Mouse (Mus musculus) testis, adult 2 months (tissue): ENCODE results near the gene Tnpo1. TPM values are rescaled to one million over a fixed set of nuclear protein-coding genes. Genes with fewer than 3 reads are reported as not detected.

Source experiments
- H3K27ac ChIP-seq: fragments of 200-500 bp; 2 replicates; pipeline ENCODE4 v1.5.1; 2012; ENCODE audit warnings: low read depth, low read length; ENCODE audit not compliant: control insufficient read depth, insufficient read depth
- H3K27me3 ChIP-seq: fragments of 200-500 bp; 2 replicates; pipeline ENCODE4 v1.6.1; 2012; ENCODE audit warnings: mild to moderate bottlenecking, low read length, moderate library complexity; ENCODE audit not compliant: control insufficient read depth, insufficient read depth
- H3K36me3 ChIP-seq: fragments of 200-500 bp; 2 replicates; pipeline ENCODE4 v1.6.1; 2012; ENCODE audit warnings: mild to moderate bottlenecking, low read length; ENCODE audit not compliant: control insufficient read depth, insufficient read depth
- H3K4me1 ChIP-seq: fragments of 200-500 bp; 2 replicates; pipeline ENCODE4 v1.6.1; 2012; ENCODE audit warnings: low read length; ENCODE audit not compliant: control insufficient read depth, insufficient read depth
- H3K4me3 ChIP-seq: fragments of 200-500 bp; 2 replicates; pipeline ENCODE4 v1.5.1; 2012; ENCODE audit warnings: low read depth, mild to moderate bottlenecking, low read length, moderate library complexity, mixed read lengths; ENCODE audit not compliant: control insufficient read depth
- CTCF ChIP-seq: fragments of 200-500 bp; IDR thresholded peaks from 2 replicates; pipeline ENCODE4 v1.5.1; 2012; ENCODE audit warnings: low read depth, mild to moderate bottlenecking, inconsistent platforms, low read length, moderate library complexity; ENCODE audit not compliant: control insufficient read depth, insufficient read depth, insufficient replicate concordance
- POLR2A ChIP-seq: fragments of 200-500 bp; IDR thresholded peaks from 2 replicates; pipeline ENCODE4 v1.6.1; 2012; ENCODE audit warnings: low read depth, mild to moderate bottlenecking, inconsistent platforms, low read length, moderate library complexity; ENCODE audit not compliant: control insufficient read depth
- polyA plus RNA-seq: library from polyadenylated mRNA; depleted of rRNA; stranded (reverse); fragments of >200 nt; gene quantifications from 2 replicates; pipeline ENCODE4 v1.2.3, GENCODE M21; 2012

Gene Tnpo1
- polyA plus RNA-seq, 1 experiment: 60.9 TPM

GRCm38 (mm10) chr13:98810143-98810542 lies 116.0 kb downstream of the Tnpo1 start:
- TF ChIP-seq CTCF: no peak
- no peak for TF ChIP-seq POLR2A
- no peak overlapping the region for H3K27ac ChIP-seq

GRCm38 (mm10) chr13:98809087-98809486 lies 117.1 kb downstream of the Tnpo1 start:
- no peaks in the 10 kb centered on the region for H3K4me1 ChIP-seq
- H3K36me3 ChIP-seq: no peaks in the 10 kb centered on the region
- TF ChIP-seq POLR2A: no peak
- no peak for TF ChIP-seq CTCF
- no peak overlapping the region for H3K27ac ChIP-seq
- H3K4me3 ChIP-seq: no peak overlapping the region
- H3K27me3 ChIP-seq: no peaks in the 10 kb centered on the region

More at GRCm38 (mm10) chr13:98810143-98810542, 116.0 kb downstream of the Tnpo1 start:
- Histone ChIP-seq H3K4me1 (no peaks in the 10 kb centered on the region), H3K4me3 (no peak overlapping the region), H3K36me3 (no peaks in the 10 kb centered on the region), H3K27me3 (no peaks in the 10 kb centered on the region)

GRCm38 (mm10) chr13:98804480-98804879 lies 121.7 kb downstream of the Tnpo1 start:
- H3K4me1 ChIP-seq: no peaks in the 10 kb centered on the region
- H3K36me3 ChIP-seq: no peaks in the 10 kb centered on the region; the same call in 1 of the 2 replicates
- no peak overlapping the region for H3K27ac ChIP-seq
- no peaks in the 10 kb centered on the region for H3K27me3 ChIP-seq
- H3K4me3 ChIP-seq: no peak overlapping the region
- TF ChIP-seq POLR2A (no peak), CTCF (no peak)

GRCm38 (mm10) chr13:98803699-98804098 lies 122.5 kb downstream of the Tnpo1 start:
- Histone ChIP-seq H3K27me3 (no peaks in the 10 kb centered on the region), H3K4me3 (no peak overlapping the region), H3K27ac (no peak overlapping the region), H3K4me1 (no peaks in the 10 kb centered on the region), H3K36me3 (no peaks in the 10 kb centered on the region; the same call in 1 of the 2 replicates)
- TF ChIP-seq CTCF (no peak), POLR2A (no peak)

GRCm38 (mm10) chr13:98802957-98803356 lies 123.2 kb downstream of the Tnpo1 start:
- TF ChIP-seq CTCF (no peak), POLR2A (no peak)
- H3K4me1 ChIP-seq: no peaks in the 10 kb centered on the region
- H3K4me3 ChIP-seq: no peak overlapping the region
- H3K27me3 ChIP-seq: no peaks in the 10 kb centered on the region
- no peaks in the 10 kb centered on the region; the same call in 1 of the 2 replicates for H3K36me3 ChIP-seq
- H3K27ac ChIP-seq: no peak overlapping the region

GRCm38 (mm10) chr13:98795511-98795910 lies 130.7 kb downstream of the Tnpo1 start:
- Histone ChIP-seq H3K4me3 (no peak overlapping the region), H3K27ac (no peak overlapping the region), H3K4me1 (no peaks in the 10 kb centered on the region), H3K36me3 (no peaks in the 10 kb centered on the region; the same call in 1 of the 2 replicates), H3K27me3 (no peaks in the 10 kb centered on the region)
- TF ChIP-seq CTCF (no peak), POLR2A (no peak)

- Histone ChIP-seq H3K36me3 (peaks cover 2% of the 10 kb centered on the region; the same call in 1 of the 2 replicates), H3K4me1 (no peaks in the 10 kb centered on the region), H3K4me3 (no peak overlapping the region), H3K27ac (no peak overlapping the region), H3K27me3 (no peaks in the 10 kb centered on the region)
- TF ChIP-seq POLR2A (no peak), CTCF (no peak)
Measured at GRCm38 (mm10) chr13:98792864-98793263, 133.3 kb downstream of the Tnpo1 start.
